8 mouse cellular contexts compared by ENCODE assay signal in the genomic region with DNA sequence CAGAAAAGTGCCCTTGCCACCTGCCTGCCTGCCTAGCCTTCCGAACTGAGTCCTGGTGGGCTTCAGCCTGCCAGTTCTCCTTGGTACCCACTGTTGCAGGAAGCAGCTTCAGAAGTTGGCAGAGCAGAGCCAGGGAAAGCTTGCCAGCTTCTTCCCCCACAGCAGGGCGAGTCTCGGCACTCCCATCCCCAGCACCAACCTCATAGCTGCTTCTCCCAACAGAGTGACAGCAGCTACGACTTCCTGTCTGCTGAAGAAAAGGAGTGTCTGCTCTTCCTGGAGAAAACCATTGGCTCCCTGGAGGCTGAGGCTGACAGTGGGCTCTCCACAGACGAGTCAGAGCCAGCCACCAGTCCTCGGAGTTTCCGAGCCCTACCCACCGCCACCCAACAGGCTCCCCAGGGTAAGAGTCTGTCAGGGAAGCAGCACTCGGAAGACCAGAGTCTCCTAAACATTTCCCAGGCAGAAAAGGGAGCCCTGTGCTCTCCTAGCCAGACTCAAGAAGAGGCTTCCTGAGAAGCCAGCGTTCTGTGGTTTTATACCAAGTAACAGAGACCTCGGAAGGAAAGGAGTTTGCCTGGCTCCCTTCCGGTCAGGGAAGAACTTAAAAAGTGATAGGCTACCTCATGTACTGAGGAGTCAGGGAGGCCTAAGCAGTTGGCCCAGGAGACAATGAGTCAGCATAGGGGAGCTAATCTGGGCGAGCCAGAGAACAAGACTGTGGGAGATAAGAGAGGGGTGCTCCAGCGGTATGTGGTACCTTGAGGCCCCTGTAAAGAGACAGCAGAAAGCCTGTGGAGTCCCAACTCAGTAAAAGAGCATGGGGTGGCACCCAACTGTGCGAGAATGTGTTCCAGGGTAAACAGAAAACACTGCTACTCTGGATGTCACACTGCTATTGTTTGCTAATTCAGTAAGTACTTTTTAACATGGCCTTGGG. TPM values are rescaled to one million over a fixed set of nuclear protein-coding genes. Genes with fewer than 3 reads are reported as not detected.
DNase-seq lines count a peak whose midpoint lies in the region; ATAC-seq and TF ChIP-seq lines count a peak whose summit lies in the region.

No protein-coding gene starts in this region.

- no peak for TF ChIP-seq CTCF in lung, postnatal 0 days (IDR thresholded peaks at IDR 0.05)

- H3K36me3 ChIP-seq in embryonic facial prominence, embryonic 15.5 days = no peaks in the 10 kb centered on the region
- 0 out of 2 replicates have a peak, but pooled peaks cover 10% of the 10 kb centered on the region for H3K36me3 ChIP-seq in lung, postnatal 0 days (ENCODE audit: insufficient read depth, low read length)

- peak overlapping the region; percentile 12; the same call in 1 of the 2 replicates for H3K27ac ChIP-seq in embryonic facial prominence, embryonic 15.5 days (replicated peaks)
- peak overlapping the region; percentile 75 for H3K27ac ChIP-seq in lung, postnatal 0 days (ENCODE audit: low read length)

- ATAC-seq in embryonic facial prominence, embryonic 15.5 days (ENCODE audit: insufficient number of reproducible peaks, low FRiP score, low TSS enrichment, low read depth) = no peak
- ATAC-seq in lung, postnatal 0 days = peak; percentile 46

- no peaks in the 10 kb centered on the region for H3K27me3 ChIP-seq in embryonic facial prominence, embryonic 15.5 days
- H3K27me3 ChIP-seq in lung, postnatal 0 days (replicated peaks; ENCODE audit: insufficient read depth, low read length) = no peaks in the 10 kb centered on the region

- no peak overlapping the region for H3K4me3 ChIP-seq in embryonic facial prominence, embryonic 15.5 days (replicated peaks)
- H3K4me3 ChIP-seq in lung, postnatal 0 days (ENCODE audit: low read depth, low read length) = no peak overlapping the region

- H3K9ac ChIP-seq in embryonic facial prominence, embryonic 15.5 days = no peak overlapping the region
- no peak overlapping the region for H3K9ac ChIP-seq in lung, postnatal 0 days (replicated peaks; ENCODE audit: low read depth)

- 39% methylated on average over 15 of the region's 15 CpGs for WGBS in embryonic facial prominence, embryonic 15.5 days
- 38% methylated on average over 15 of the region's 15 CpGs for WGBS in lung, postnatal 0 days

- DNase-seq in embryo, embryonic 10 days (ENCODE audit: low spot score) = peak; percentile 18
- no peak for DNase-seq in embryo, embryonic 9.5 days (ENCODE audit: extremely low spot score)
- DNase-seq in 3134 (ENCODE audit: extremely low read depth, insufficient read length, low spot score) = peak; percentile 81
- peak; percentile 56 to 74 for DNase-seq in layer of hippocampus, adult 18-20 months (ENCODE audit: low spot score in 2 of 2)
- DNase-seq in lung, postnatal 0 days (ENCODE audit: low spot score) = peak; percentile 50
- DNase-seq in telencephalon, adult 2 months (ENCODE audit: low read depth, low spot score) = peak; percentile 72
- no peak for DNase-seq in retina, postnatal 1 day

- no peak for TF ChIP-seq EP300 in lung, postnatal 0 days (IDR thresholded peaks at IDR 0.05)

- H3K4me1 ChIP-seq in embryonic facial prominence, embryonic 15.5 days = peaks cover 4% of the 10 kb centered on the region; the same call in 1 of the 2 replicates
- peaks cover 6% of the 10 kb centered on the region; the same call in 1 of the 2 replicates for H3K4me1 ChIP-seq in lung, postnatal 0 days (ENCODE audit: insufficient read depth, low read depth, low read length)

- no peaks in the 10 kb centered on the region for H3K9me3 ChIP-seq in embryonic facial prominence, embryonic 15.5 days (replicated peaks)
- no peaks in the 10 kb centered on the region for H3K9me3 ChIP-seq in lung, postnatal 0 days (ENCODE audit: low read length)

- 0 out of 2 replicates have a peak overlapping the region, but pooled peaks have one; percentile 3 for H3K4me2 ChIP-seq in embryonic facial prominence, embryonic 15.5 days (replicated peaks)
- 0 out of 2 replicates have a peak overlapping the region, but pooled peaks have one; percentile 3 for H3K4me2 ChIP-seq in lung, postnatal 0 days (replicated peaks; ENCODE audit: low read depth, low read length)

RNA-seq across cellular contexts. Expression of a gene that starts 9.3 kb away (rescaled TPM):
- 12.7 and 14.3 TPM in 2 replicates for polyA plus RNA-seq in embryonic facial prominence, embryonic 15.5 days (2015; fragmentation: Nextera tagmentation; extraction: Ambion mirVana)
- total RNA-seq in layer of hippocampus, adult 18-20 months (2021) = 1 to 10 TPM; 1.3 to 1.6 TPM
- 53.1 and 60.9 TPM in 2 replicates for polyA plus RNA-seq in lung, postnatal 0 days (2015; fragmentation: Nextera tagmentation; extraction: Ambion mirVana)

RNA-seq across cellular contexts. Expression of a gene that starts 12.0 kb away (rescaled TPM):
- 9.2 and 10.1 TPM in 2 replicates for polyA plus RNA-seq in embryonic facial prominence, embryonic 15.5 days (2015; fragmentation: Nextera tagmentation; extraction: Ambion mirVana)
- total RNA-seq in layer of hippocampus, adult 18-20 months (2021) = 10 to 100 TPM; 39.2 to 41.2 TPM
- polyA plus RNA-seq in lung, postnatal 0 days (2015; fragmentation: Nextera tagmentation; extraction: Ambion mirVana) = 12.8 and 13.5 TPM in 2 replicates

RNA-seq across cellular contexts. Expression of a gene that starts 23.9 kb away (rescaled TPM):
- 11.8 and 14.9 TPM in 2 replicates for polyA plus RNA-seq in embryonic facial prominence, embryonic 15.5 days (2015; fragmentation: Nextera tagmentation; extraction: Ambion mirVana)
- total RNA-seq in layer of hippocampus, adult 18-20 months (2021) = 10 to 100 TPM; 16.2 to 18.1 TPM
- polyA plus RNA-seq in lung, postnatal 0 days (2015; fragmentation: Nextera tagmentation; extraction: Ambion mirVana) = 15.0 and 17.1 TPM in 2 replicates

RNA-seq across cellular contexts. Expression of a gene that starts 25.5 kb away (rescaled TPM):
- not detected in 2 replicates for polyA plus RNA-seq in embryonic facial prominence, embryonic 15.5 days (2015; fragmentation: Nextera tagmentation; extraction: Ambion mirVana)
- not detected for total RNA-seq in layer of hippocampus, adult 18-20 months (2021)
- polyA plus RNA-seq in lung, postnatal 0 days (2015; fragmentation: Nextera tagmentation; extraction: Ambion mirVana) = not detected in 2 replicates

RNA-seq across cellular contexts. Expression of a gene that starts 59.7 kb away (rescaled TPM):
- polyA plus RNA-seq in embryonic facial prominence, embryonic 15.5 days (2015; fragmentation: Nextera tagmentation; extraction: Ambion mirVana) = 0.62 and 0.67 TPM in 2 replicates
- not detected for total RNA-seq in layer of hippocampus, adult 18-20 months (2021)
- 0.06 and 0.27 TPM in 2 replicates for polyA plus RNA-seq in lung, postnatal 0 days (2015; fragmentation: Nextera tagmentation; extraction: Ambion mirVana)

Comparison
In these comparisons a context has a peak if more than half of its experiments do, and no peak if none do; other contexts are left out.
1. DNase-seq: peak in embryo, embryonic 10 days (single experiment), 3134 (single experiment), layer of hippocampus, adult 18-20 months (2 of 2), lung, postnatal 0 days (single experiment) and telencephalon, adult 2 months (single experiment); none in embryo, embryonic 9.5 days (single experiment) and retina, postnatal 1 day (single experiment).